Mouse (Mus musculus) liver, embryonic 14.5 days (tissue): ENCODE results near the gene Crebl2.

Experiments
- CTCF ChIP-seq: IDR thresholded peaks from 2 replicates; pipeline ENCODE4 v1.5.1; 2016; ENCODE audit warnings: antibody characterized with exemption, low read depth, control low read depth
- EP300 ChIP-seq: IDR thresholded peaks from 2 replicates; pipeline ENCODE4 v1.6.1; 2016; ENCODE audit warnings: antibody characterized with exemption, low read depth

- TF ChIP-seq CTCF: no peak
- TF ChIP-seq EP300: no peak
Observed at GRCm38 (mm10) chr6:134846308-134846707, 16.4 kb downstream of the Crebl2 start.
